ENCODE assay signal across 9 mouse cellular contexts in the genomic region with DNA sequence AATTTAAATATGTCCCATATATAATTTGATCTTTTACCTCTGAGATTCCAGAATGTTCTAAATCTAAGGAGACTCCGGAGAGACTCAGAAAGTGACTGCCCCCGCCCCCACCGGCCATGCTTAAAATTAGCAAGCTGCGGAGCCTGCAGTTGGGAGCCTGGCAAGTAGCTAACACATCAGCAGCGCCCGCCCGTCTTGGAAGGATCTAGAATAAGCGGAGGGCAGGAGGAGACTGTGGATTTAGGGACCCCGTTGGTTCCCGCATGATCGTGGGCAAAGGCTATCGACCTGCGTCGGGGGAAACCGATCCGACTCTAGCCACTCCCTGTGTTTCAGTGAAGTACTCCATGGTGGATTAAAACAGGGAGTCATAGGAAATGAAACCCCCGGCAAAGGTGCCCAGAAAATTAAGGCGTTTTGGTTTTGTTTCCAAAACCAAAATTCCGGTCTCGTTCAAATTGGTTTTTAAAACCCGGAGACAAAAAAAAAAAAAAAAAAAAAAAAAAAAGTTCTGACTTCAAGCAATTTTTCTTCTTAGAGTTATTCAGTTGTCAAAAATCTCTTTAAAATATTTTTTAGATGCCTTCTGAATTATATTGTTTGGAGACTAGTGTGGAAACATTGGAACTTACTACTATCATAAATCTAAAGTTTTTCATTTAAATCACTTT. TPM values are rescaled to one million over a fixed set of nuclear protein-coding genes. Genes with fewer than 3 reads are reported as not detected.
DNase-seq lines count a peak whose midpoint lies in the region; ATAC-seq and TF ChIP-seq lines count a peak whose summit lies in the region.
"Had no signal": no experiment of that assay in that cellular context is flagged by ENCODE, and none has a peak within 500 bp of the region (broad histone marks: within the 10 kb centered on the region; RNA-seq: fewer than 3 reads in every experiment).

No protein-coding gene starts in this region.

- no peak overlapping the region for H3K4me3 ChIP-seq in kidney, postnatal 0 days (replicated peaks; ENCODE audit: low read depth, low read length)
- peak overlapping the region; percentile 26 for H3K4me3 ChIP-seq in hindbrain, embryonic 15.5 days
- peak overlapping the region; percentile 17; the same call in 1 of the 2 replicates for H3K4me3 ChIP-seq in midbrain, embryonic 16.5 days (ENCODE audit: low read depth, low read length)

- no peaks in the 10 kb centered on the region for H3K9me3 ChIP-seq in kidney, postnatal 0 days (replicated peaks; ENCODE audit: low read length)
- no peaks in the 10 kb centered on the region for H3K9me3 ChIP-seq in hindbrain, embryonic 15.5 days
- H3K9me3 ChIP-seq in midbrain, embryonic 16.5 days (replicated peaks; ENCODE audit: control insufficient read depth, low read length, poor library complexity, severe bottlenecking): no peaks in the 10 kb centered on the region

- no peak overlapping the region for H3K27ac ChIP-seq in kidney, postnatal 0 days
- H3K27ac ChIP-seq in hindbrain, embryonic 15.5 days (replicated peaks): no peak overlapping the region
- H3K27ac ChIP-seq in midbrain, embryonic 16.5 days (ENCODE audit: low read length): no peak overlapping the region

- H3K36me3 ChIP-seq in kidney, postnatal 0 days (ENCODE audit: insufficient read depth, low read length): no peaks in the 10 kb centered on the region
- no peaks in the 10 kb centered on the region for H3K36me3 ChIP-seq in hindbrain, embryonic 15.5 days
- H3K36me3 ChIP-seq in midbrain, embryonic 16.5 days (ENCODE audit: control insufficient read depth, insufficient read depth, low read length): no peaks in the 10 kb centered on the region

- H3K4me1 ChIP-seq in kidney, postnatal 0 days (replicated peaks; ENCODE audit: insufficient read depth, low read length): no peaks in the 10 kb centered on the region
- H3K4me1 ChIP-seq in hindbrain, embryonic 15.5 days (replicated peaks): peaks cover 21% of the 10 kb centered on the region
- peaks cover 16% of the 10 kb centered on the region for H3K4me1 ChIP-seq in midbrain, embryonic 16.5 days (ENCODE audit: control insufficient read depth, insufficient read depth, low read length)

- peak overlapping the region; percentile 33; the same call in 1 of the 2 replicates for H3K4me2 ChIP-seq in kidney, postnatal 0 days (ENCODE audit: low read length)
- peak overlapping the region; percentile 51 for H3K4me2 ChIP-seq in hindbrain, embryonic 15.5 days
- peak overlapping the region; percentile 40 for H3K4me2 ChIP-seq in midbrain, embryonic 16.5 days (ENCODE audit: low read length)

- 1% methylated on average over 21 of the region's 21 CpGs for WGBS in kidney, postnatal 0 days
- WGBS in hindbrain, embryonic 15.5 days: 4% methylated on average over 21 of the region's 21 CpGs
- WGBS in midbrain, embryonic 16.5 days: 3% methylated on average over 21 of the region's 21 CpGs

- no peak for DNase-seq in kidney, postnatal 0 days (ENCODE audit: low spot score)
- no peak for DNase-seq in kidney, adult 18-20 months
- peak; percentile 70 for DNase-seq in embryo, embryonic 9.5 days (ENCODE audit: extremely low spot score)
- no peak for DNase-seq in natural killer cell, adult 2 months (ENCODE audit: low spot score in 2 of 2)
- DNase-seq in thymus, postnatal 25 days: no peak

- no peak overlapping the region for H3K9ac ChIP-seq in kidney, postnatal 0 days (ENCODE audit: low read depth, low read length)
- H3K9ac ChIP-seq in hindbrain, embryonic 15.5 days: no peak overlapping the region
- H3K9ac ChIP-seq in midbrain, embryonic 16.5 days (ENCODE audit: low read depth, low read length): no peak overlapping the region

- no peak for TF ChIP-seq CTCF in kidney, postnatal 0 days (IDR thresholded peaks at IDR 0.05; ENCODE audit: low read depth)

- peaks cover 42% of the 10 kb centered on the region for H3K27me3 ChIP-seq in kidney, postnatal 0 days (ENCODE audit: insufficient read depth, low read length)
- peaks cover 14% of the 10 kb centered on the region for H3K27me3 ChIP-seq in hindbrain, embryonic 15.5 days
- H3K27me3 ChIP-seq in midbrain, embryonic 16.5 days (ENCODE audit: control insufficient read depth, insufficient read depth, low read depth, low read length): peaks cover 10% of the 10 kb centered on the region

- no peak for ATAC-seq in kidney, postnatal 0 days (replicated peaks; ENCODE audit: low FRiP score, low read depth)
- ATAC-seq in hindbrain, embryonic 15.5 days (ENCODE audit: low FRiP score, low read depth): no peak
- no peak for ATAC-seq in midbrain, embryonic 16.5 days
- no peak for ATAC-seq in megakaryocyte progenitor cell, adult 5-6 weeks (replicated peaks; ENCODE audit: poor library complexity)

RNA-seq across cellular contexts. Expression of a gene that starts 12.4 kb away (rescaled TPM):
- polyA plus RNA-seq in kidney, postnatal 0 days (2015; fragmentation: Nextera tagmentation; extraction: Ambion mirVana): 0.08 and 0.14 TPM in 2 replicates
- polyA plus RNA-seq in hindbrain, embryonic 15.5 days (2015; fragmentation: Nextera tagmentation; extraction: Ambion mirVana): 6.5 and 7.5 TPM in 2 replicates
- 7.0 and 9.6 TPM in 2 replicates for polyA plus RNA-seq in midbrain, embryonic 16.5 days (2015; fragmentation: Nextera tagmentation; extraction: Ambion mirVana)
- total RNA-seq in megakaryocyte progenitor cell, adult 5-6 weeks (2015): 0.10 TPM in 1 of 2 replicates, not detected in the other
- not detected in 2 replicates for total RNA-seq in megakaryocyte progenitor cell, adult 5-6 weeks (2017)
- polyA plus RNA-seq: large intestine, adult 2 months had no signal
